Comparison of ENCODE assay signal across 9 mouse cellular contexts in the genomic region with DNA sequence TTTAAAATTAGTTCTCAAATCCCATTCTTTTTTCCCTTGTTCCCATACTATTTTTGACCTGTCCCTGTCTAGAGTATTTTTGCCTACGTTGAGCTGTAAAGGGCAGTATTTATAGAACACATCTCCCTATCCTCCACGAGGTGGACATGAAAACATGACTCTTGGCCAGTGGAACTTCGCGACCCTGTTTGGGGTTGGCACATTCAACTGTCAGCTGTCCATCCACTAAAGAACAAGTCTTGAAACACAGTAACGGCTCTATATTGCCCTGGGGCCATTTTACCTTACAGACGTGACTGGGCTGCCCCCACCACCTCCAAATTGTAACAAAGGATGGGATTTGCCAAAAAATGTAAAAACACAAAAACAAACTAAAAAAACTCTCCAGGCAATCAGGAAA. TPM values are rescaled to one million over a fixed set of nuclear protein-coding genes. Genes with fewer than 3 reads are reported as not detected.
DNase-seq lines count a peak whose midpoint lies in the region; ATAC-seq lines count a peak whose summit lies in the region.
"Had no signal": no experiment of that assay in that cellular context is flagged by ENCODE, and none has a peak within 500 bp of the region (broad histone marks: within the 10 kb centered on the region; RNA-seq: fewer than 3 reads in every experiment).

No protein-coding gene starts in this region.

- peaks cover 12% of the 10 kb centered on the region for H3K27me3 ChIP-seq in erythroblast, embryonic 14.5 days (ENCODE audit: control insufficient read depth)
- H3K27me3 ChIP-seq in heart, embryonic 12.5 days (replicated peaks): no peaks in the 10 kb centered on the region
- no peaks in the 10 kb centered on the region for H3K27me3 ChIP-seq in limb, embryonic 15.5 days

- peak overlapping the region; percentile 97 for H3K9ac ChIP-seq in heart, embryonic 12.5 days
- peak overlapping the region; percentile 93 for H3K9ac ChIP-seq in limb, embryonic 15.5 days

- peaks cover 8% of the 10 kb centered on the region for H3K36me3 ChIP-seq in erythroblast, embryonic 14.5 days (ENCODE audit: control insufficient read depth)
- peaks cover 14% of the 10 kb centered on the region for H3K36me3 ChIP-seq in heart, embryonic 12.5 days
- peaks cover 13% of the 10 kb centered on the region for H3K36me3 ChIP-seq in limb, embryonic 15.5 days

- H3K27ac ChIP-seq in heart, embryonic 12.5 days (ENCODE audit: poor library complexity, severe bottlenecking): peak overlapping the region; percentile 99
- H3K27ac ChIP-seq in limb, embryonic 15.5 days: peak overlapping the region; percentile 99

- ATAC-seq in erythroblast, adult 5-6 weeks (replicated peaks; ENCODE audit: low FRiP score, poor library complexity, severe bottlenecking): no peak
- ATAC-seq in heart, embryonic 12.5 days (ENCODE audit: insufficient number of reproducible peaks, low FRiP score): no peak
- ATAC-seq in limb, embryonic 15.5 days (ENCODE audit: insufficient number of reproducible peaks, low FRiP score, low TSS enrichment, low read depth): no peak

- peak overlapping the region; percentile 93 for H3K4me3 ChIP-seq in erythroblast, embryonic 14.5 days (replicated peaks)
- H3K4me3 ChIP-seq in heart, embryonic 12.5 days: peak overlapping the region; percentile 90
- peak overlapping the region; percentile 86 for H3K4me3 ChIP-seq in limb, embryonic 15.5 days

- H3K9me3 ChIP-seq in erythroblast, embryonic 14.5 days (ENCODE audit: control insufficient read depth, low read length): no peaks in the 10 kb centered on the region
- no peaks in the 10 kb centered on the region for H3K9me3 ChIP-seq in heart, embryonic 12.5 days (replicated peaks)
- no peaks in the 10 kb centered on the region for H3K9me3 ChIP-seq in limb, embryonic 15.5 days

- DNase-seq in NIH3T3 (ENCODE audit: low read depth): peak; percentile 67
- DNase-seq in skeletal muscle tissue, adult 2 months (ENCODE audit: low read depth, low spot score): peak; percentile 22
- DNase-seq in left cerebral cortex, adult 9 months (ENCODE audit: low spot score in 2 of 2): no peak
- no peak for DNase-seq in cerebellum, adult 11 months

- under 1% methylated on average over 6 of the region's 6 CpGs for WGBS in heart, embryonic 12.5 days
- 1% methylated on average over 6 of the region's 6 CpGs for WGBS in limb, embryonic 15.5 days

- H3K4me2 ChIP-seq in heart, embryonic 12.5 days: peak overlapping the region; percentile 76
- peak overlapping the region; percentile 54 for H3K4me2 ChIP-seq in limb, embryonic 15.5 days

- peaks cover 45% of the 10 kb centered on the region for H3K4me1 ChIP-seq in erythroblast, embryonic 14.5 days (ENCODE audit: control insufficient read depth)
- H3K4me1 ChIP-seq in heart, embryonic 12.5 days (replicated peaks): peaks cover 17% of the 10 kb centered on the region
- H3K4me1 ChIP-seq in limb, embryonic 15.5 days: peaks cover 15% of the 10 kb centered on the region

RNA-seq across cellular contexts. Expression of a gene that starts 1.0 kb away (rescaled TPM):
- 0.03 and 0.04 TPM in 2 replicates for polyA plus RNA-seq in erythroblast, embryonic 14.5 days (2012)
- 0.63 and 0.96 TPM in 2 replicates for total RNA-seq in erythroblast, adult 5-6 weeks (2015; ENCODE audit: low replicate concordance)
- total RNA-seq in erythroblast, adult 5-6 weeks (2017; ENCODE audit: low replicate concordance): 0.28 and 1.4 TPM in 2 replicates
- polyA plus RNA-seq in heart, embryonic 12.5 days (2016; fragmentation: Nextera tagmentation; extraction: Ambion mirVana): 34.1 and 35.8 TPM in 2 replicates
- polyA plus RNA-seq in limb, embryonic 15.5 days (2015; fragmentation: Nextera tagmentation; extraction: Ambion mirVana): 27.5 and 33.4 TPM in 2 replicates

RNA-seq across cellular contexts. Expression of a gene that starts 24.2 kb away (rescaled TPM):
- polyA plus RNA-seq in erythroblast, embryonic 14.5 days (2012): not detected in 2 replicates
- not detected in 2 replicates for total RNA-seq in erythroblast, adult 5-6 weeks (2015; ENCODE audit: low replicate concordance)
- not detected in 2 replicates for total RNA-seq in erythroblast, adult 5-6 weeks (2017; ENCODE audit: low replicate concordance)
- 0.18 and 0.22 TPM in 2 replicates for polyA plus RNA-seq in heart, embryonic 12.5 days (2016; fragmentation: Nextera tagmentation; extraction: Ambion mirVana)
- polyA plus RNA-seq in limb, embryonic 15.5 days (2015; fragmentation: Nextera tagmentation; extraction: Ambion mirVana): 0.45 and 0.70 TPM in 2 replicates
- total RNA-seq: heart, adult 18-20 months had no signal

Comparison
In these comparisons a context has a peak if more than half of its experiments do, and no peak if none do; other contexts are left out.
1. DNase-seq: peak in NIH3T3 (single experiment) and skeletal muscle tissue, adult 2 months (single experiment); none in left cerebral cortex, adult 9 months (0 of 2) and cerebellum, adult 11 months (single experiment).
2. RNA of a gene that starts 1.0 kb away (polyA plus RNA-seq): 34.1 to 35.8 TPM in heart, embryonic 12.5 days and 27.5 to 33.4 TPM in limb, embryonic 15.5 days; 0.03 to 0.04 TPM in erythroblast, embryonic 14.5 days; every median in the first group is over 10 times any median in the second.
3. Peak in every context shown above with its lines, with median percentiles within 50 percentile points of each other: H3K4me3 ChIP-seq.